Mouse (Mus musculus) kidney, adult 18-20 months (tissue): ENCODE data around the gene Scg5.

ENCODE experiments used
- DNase-seq: peaks from one replicate; pipeline ENCODE4 v3.0.0; 2021

Scg5 gene

GRCm38 (mm10) chr2:113749309-113749708 is 79.6 kb downstream of the Scg5 start:
- no peak for DNase-seq

- no peak for DNase-seq
Measured at GRCm38 (mm10) chr2:113728581-113728980, 100.3 kb downstream of the Scg5 start.
